Mouse (Mus musculus): ENCODE data around the gene Glrx5. TPM values are rescaled to one million over a fixed set of nuclear protein-coding genes. Genes with fewer than 3 reads are reported as not detected.

Gene Glrx5
- polyA plus RNA-seq, 1 experiment from 2014 or later = 215 TPM

GRCm38 (mm10) chr12:105009370-105010212, 22.9 kb upstream of the Glrx5 start, which contains the start of gene Syne3:
Syne3 (minus strand) TSS chr12:105009809.
- H3K4me3 ChIP-seq = peak within 1 kb of the TSS; percentile 80
- peaks cover 71% of the 10 kb centered on the region for H3K27me3 ChIP-seq (ENCODE audit: low read depth, poor library complexity, severe bottlenecking)
- DNase-seq (ENCODE audit: low spot score) = peak; percentile 68
- WGBS = under 1% methylated on average over 66 of the region's 66 CpGs
- no peaks in the 10 kb centered on the region for H3K36me3 ChIP-seq
- no peaks in the 10 kb centered on the region for H3K9me3 ChIP-seq (replicated peaks)
- peak within 1 kb of the TSS; percentile 56 for H3K27ac ChIP-seq
- peaks cover 33% of the 10 kb centered on the region for H3K4me1 ChIP-seq

DNA sequence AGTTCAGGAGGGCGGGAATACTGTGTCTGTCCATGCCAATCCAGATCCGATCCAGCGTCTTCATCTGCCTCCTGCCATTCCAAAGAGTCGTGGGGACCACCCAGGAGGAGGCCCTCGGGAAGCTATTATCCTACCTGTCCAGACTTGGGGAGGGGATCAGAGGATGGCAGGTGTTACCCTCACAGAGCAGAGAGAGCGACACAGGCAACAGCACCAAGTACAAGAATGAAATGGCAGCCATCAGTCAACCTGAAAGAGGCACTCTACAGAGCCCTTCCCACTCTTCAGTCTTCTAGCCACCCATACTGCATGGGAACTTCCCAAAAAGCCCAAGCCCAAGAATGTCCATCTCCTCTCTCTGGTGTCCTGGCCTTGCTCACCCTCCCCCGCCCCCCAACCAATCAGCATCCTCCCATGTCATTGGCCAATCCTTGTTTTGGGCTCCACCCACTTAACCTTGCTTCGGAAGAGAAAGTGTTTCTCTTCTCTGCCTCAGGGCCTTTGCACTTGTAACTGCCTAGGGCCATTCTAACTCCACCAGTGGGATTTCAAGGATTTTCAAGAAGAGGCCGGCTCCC, 22.2 kb upstream of the Glrx5 start:
- Histone ChIP-seq H3K9me3 (replicated peaks) (no peaks in the 10 kb centered on the region), H3K4me3 (peak overlapping the region; percentile 80), H3K4me1 (peaks cover 33% of the 10 kb centered on the region), H3K36me3 (no peaks in the 10 kb centered on the region), H3K27me3 (ENCODE audit: low read depth, poor library complexity, severe bottlenecking) (peaks cover 68% of the 10 kb centered on the region), H3K27ac (peak overlapping the region; percentile 56)
- no peak for DNase-seq (ENCODE audit: low spot score)
- WGBS = 13% methylated on average over 9 of the region's 9 CpGs

- 97% methylated on average over 1 of the region's 1 CpGs for WGBS
- Histone ChIP-seq H3K4me3 (no peak overlapping the region), H3K36me3 (no peaks in the 10 kb centered on the region), H3K27me3 (ENCODE audit: low read depth, poor library complexity, severe bottlenecking) (peaks cover 59% of the 10 kb centered on the region), H3K9me3 (replicated peaks) (no peaks in the 10 kb centered on the region), H3K4me1 (peaks cover 37% of the 10 kb centered on the region), H3K27ac (no peak overlapping the region)
- DNase-seq (ENCODE audit: low spot score) = no peak
These were observed 20.9 kb upstream of the Glrx5 start for GRCm38 (mm10) chr12:105011589-105011988.

- H3K27ac ChIP-seq = no peak overlapping the region
- peaks cover 52% of the 10 kb centered on the region for H3K27me3 ChIP-seq (ENCODE audit: low read depth, poor library complexity, severe bottlenecking)
- 94% methylated on average over 4 of the region's 4 CpGs for WGBS
- H3K4me1 ChIP-seq = peaks cover 43% of the 10 kb centered on the region
- H3K4me3 ChIP-seq = no peak overlapping the region
- no peaks in the 10 kb centered on the region for H3K9me3 ChIP-seq (replicated peaks)
- no peak for DNase-seq (ENCODE audit: low spot score)
- H3K36me3 ChIP-seq = no peaks in the 10 kb centered on the region
These were observed 20.2 kb upstream of the Glrx5 start for GRCm38 (mm10) chr12:105012314-105012713.

DNA sequence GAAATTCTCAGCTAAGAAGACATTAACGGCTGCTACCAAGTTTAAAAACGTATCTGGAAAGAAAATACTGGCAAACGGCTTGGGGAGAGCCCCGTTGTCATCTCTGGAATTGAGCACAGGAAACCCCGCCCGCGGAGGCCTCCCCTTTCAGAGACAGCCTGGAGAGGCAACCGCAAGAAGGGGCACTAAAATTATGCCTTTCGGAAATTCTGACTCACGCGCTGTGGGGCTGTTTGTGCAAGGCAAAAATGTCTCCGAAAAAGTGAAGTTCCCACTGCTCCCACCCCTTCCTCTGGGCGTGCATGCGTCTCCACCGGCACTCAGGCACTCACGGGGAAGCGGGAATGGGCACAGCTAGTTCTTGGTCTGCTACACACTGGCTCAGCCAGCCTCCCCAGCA, 19.4 kb upstream of the Glrx5 start:
- Histone ChIP-seq H3K36me3 (no peaks in the 10 kb centered on the region), H3K4me3 (peak overlapping the region; percentile 25), H3K4me1 (peaks cover 43% of the 10 kb centered on the region), H3K27me3 (ENCODE audit: low read depth, poor library complexity, severe bottlenecking) (peaks cover 45% of the 10 kb centered on the region), H3K9me3 (replicated peaks) (no peaks in the 10 kb centered on the region), H3K27ac (peak overlapping the region; percentile 46; the same call in 1 of the 2 replicates)
- WGBS = 34% methylated on average over 17 of the region's 17 CpGs
- DNase-seq (ENCODE audit: low spot score) = no peak

DNA sequence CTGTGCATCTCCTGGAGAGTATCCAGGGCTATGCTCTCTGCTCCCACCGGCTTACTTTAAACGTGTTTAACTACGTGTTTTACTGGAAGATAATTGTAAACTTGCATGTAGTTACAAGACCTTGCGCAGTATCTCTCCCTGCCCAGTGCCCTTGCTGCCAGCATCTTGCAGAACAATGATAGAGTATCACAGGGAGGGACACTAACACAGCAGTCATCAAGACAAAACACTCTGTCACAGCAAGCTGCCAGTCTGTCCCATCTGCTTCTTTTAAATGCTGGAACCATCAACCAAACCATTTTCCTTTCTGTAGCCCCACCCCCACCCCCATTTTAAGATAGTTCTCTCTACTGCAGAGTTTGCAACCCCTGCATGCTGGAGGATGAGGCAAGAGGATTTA, 16.3 kb upstream of the Glrx5 start:
- Histone ChIP-seq H3K9me3 (replicated peaks) (no peaks in the 10 kb centered on the region), H3K4me3 (no peak overlapping the region), H3K36me3 (no peaks in the 10 kb centered on the region), H3K27ac (no peak overlapping the region), H3K4me1 (peaks cover 20% of the 10 kb centered on the region), H3K27me3 (ENCODE audit: low read depth, poor library complexity, severe bottlenecking) (peaks cover 13% of the 10 kb centered on the region)
- WGBS = 70% methylated on average over 4 of the region's 4 CpGs
- DNase-seq (ENCODE audit: low spot score) = no peak

DNA sequence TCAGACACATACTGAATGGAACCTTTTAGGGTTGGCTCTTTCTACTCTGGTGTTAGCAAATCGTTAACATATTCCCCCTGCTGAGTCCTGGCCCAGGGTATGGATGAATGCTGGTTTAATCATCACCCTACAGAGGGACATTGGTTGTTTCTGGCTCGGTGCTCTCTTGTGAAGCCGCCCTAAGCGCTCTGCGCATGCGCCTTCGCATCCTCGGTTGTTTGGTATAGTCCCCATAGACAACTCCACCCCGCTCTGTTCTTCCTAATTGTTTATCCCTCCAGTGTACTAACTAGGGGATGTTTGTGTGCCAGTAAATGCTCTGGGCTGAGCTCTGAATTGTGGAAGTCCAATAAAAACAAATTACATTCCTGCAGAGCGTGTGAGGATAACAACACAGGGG, 15.8 kb upstream of the Glrx5 start:
- Histone ChIP-seq H3K9me3 (replicated peaks) (no peaks in the 10 kb centered on the region), H3K4me3 (no peak overlapping the region), H3K27me3 (ENCODE audit: low read depth, poor library complexity, severe bottlenecking) (peaks cover 9% of the 10 kb centered on the region), H3K27ac (no peak overlapping the region), H3K36me3 (no peaks in the 10 kb centered on the region), H3K4me1 (peaks cover 23% of the 10 kb centered on the region)
- no peak for DNase-seq (ENCODE audit: low spot score)
- WGBS = 70% methylated on average over 10 of the region's 10 CpGs

- Histone ChIP-seq H3K27me3 (ENCODE audit: low read depth, poor library complexity, severe bottlenecking) (no peaks in the 10 kb centered on the region), H3K4me3 (no peak overlapping the region), H3K4me1 (peaks cover 21% of the 10 kb centered on the region), H3K36me3 (peaks cover 11% of the 10 kb centered on the region), H3K9me3 (replicated peaks) (peaks cover 10% of the 10 kb centered on the region; the same call in 1 of the 2 replicates), H3K27ac (no peak overlapping the region)
- 65% methylated on average over 19 of the region's 19 CpGs for WGBS
- no peak for DNase-seq (ENCODE audit: low spot score)
These were observed 12.9 kb upstream of the Glrx5 start for GRCm38 (mm10) chr12:105019359-105020219.

- 72% methylated on average over 8 of the region's 8 CpGs for WGBS
- H3K27ac ChIP-seq = no peak overlapping the region
- peaks cover 11% of the 10 kb centered on the region for H3K36me3 ChIP-seq
- no peak for DNase-seq (ENCODE audit: low spot score)
- peaks cover 17% of the 10 kb centered on the region for H3K4me1 ChIP-seq
- peaks cover 10% of the 10 kb centered on the region; the same call in 1 of the 2 replicates for H3K9me3 ChIP-seq (replicated peaks)
- no peaks in the 10 kb centered on the region for H3K27me3 ChIP-seq (ENCODE audit: low read depth, poor library complexity, severe bottlenecking)
- H3K4me3 ChIP-seq = no peak overlapping the region
These were observed 10.9 kb upstream of the Glrx5 start for GRCm38 (mm10) chr12:105021441-105022069.

DNA sequence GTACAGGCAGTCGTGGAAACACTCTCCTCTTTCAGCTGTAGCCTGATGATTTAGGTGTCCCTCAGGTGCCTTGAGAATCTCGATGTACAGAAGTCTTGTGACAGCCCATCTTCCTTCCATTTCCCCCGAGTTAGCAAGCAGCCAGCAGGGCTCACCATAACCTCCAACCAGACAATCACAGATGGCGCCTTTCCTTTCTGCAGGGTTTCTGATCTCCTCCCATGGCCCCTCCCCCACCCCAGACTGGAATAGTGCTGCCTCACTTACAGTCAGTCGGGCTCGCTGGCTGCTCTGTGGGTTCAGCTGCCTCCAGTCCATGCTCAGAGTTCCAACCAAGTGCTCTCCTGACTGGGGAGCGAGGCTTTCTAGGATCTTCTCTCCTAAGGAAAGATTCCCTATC, 10.3 kb upstream of the Glrx5 start:
- Histone ChIP-seq H3K36me3 (peaks cover 11% of the 10 kb centered on the region), H3K27ac (no peak overlapping the region), H3K4me3 (no peak overlapping the region), H3K4me1 (peaks cover 11% of the 10 kb centered on the region; the same call in 1 of the 2 replicates), H3K9me3 (replicated peaks) (peaks cover 10% of the 10 kb centered on the region; the same call in 1 of the 2 replicates), H3K27me3 (ENCODE audit: low read depth, poor library complexity, severe bottlenecking) (no peaks in the 10 kb centered on the region)
- WGBS = 65% methylated on average over 7 of the region's 7 CpGs
- no peak for DNase-seq (ENCODE audit: low spot score)

DNA sequence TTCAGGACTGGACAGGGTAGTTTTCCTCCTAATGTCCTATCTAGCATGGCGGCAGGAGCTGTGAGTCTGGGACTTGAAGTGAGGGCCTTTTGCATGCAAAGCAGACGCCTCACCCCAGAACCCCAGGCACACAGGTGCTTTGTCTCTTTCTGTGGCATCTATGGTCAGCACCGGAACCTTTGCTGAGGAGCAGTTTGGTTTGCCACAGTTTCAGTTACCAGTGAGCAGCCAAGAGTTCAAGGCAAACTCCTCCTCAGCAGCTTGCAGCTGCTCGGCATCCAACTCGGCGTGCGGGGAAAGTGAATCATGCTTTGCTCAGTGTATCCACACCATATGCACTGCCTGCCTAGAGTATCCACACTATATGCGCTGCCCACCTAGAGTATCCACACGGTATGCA, 9.7 kb upstream of the Glrx5 start:
- H3K4me3 ChIP-seq = no peak overlapping the region
- H3K36me3 ChIP-seq = peaks cover 11% of the 10 kb centered on the region
- no peak for DNase-seq (ENCODE audit: low spot score)
- peaks cover 11% of the 10 kb centered on the region; the same call in 1 of the 2 replicates for H3K4me1 ChIP-seq
- 99% methylated on average over 9 of the region's 9 CpGs for WGBS
- no peak overlapping the region for H3K27ac ChIP-seq
- H3K27me3 ChIP-seq (ENCODE audit: low read depth, poor library complexity, severe bottlenecking) = no peaks in the 10 kb centered on the region
- peaks cover 10% of the 10 kb centered on the region; the same call in 1 of the 2 replicates for H3K9me3 ChIP-seq (replicated peaks)

- peaks cover 32% of the 10 kb centered on the region for H3K36me3 ChIP-seq
- H3K4me1 ChIP-seq = peaks cover 11% of the 10 kb centered on the region; the same call in 1 of the 2 replicates
- 56% methylated on average over 8 of the region's 8 CpGs for WGBS
These were observed 7.1 kb upstream of the Glrx5 start for GRCm38 (mm10) chr12:105025271-105025946.

More at GRCm38 (mm10) chr12:105025271-105025946, 7.1 kb upstream of the Glrx5 start:
- no peak overlapping the region for H3K4me3 ChIP-seq
- H3K27me3 ChIP-seq (ENCODE audit: low read depth, poor library complexity, severe bottlenecking) = no peaks in the 10 kb centered on the region
- peaks cover 10% of the 10 kb centered on the region; the same call in 1 of the 2 replicates for H3K9me3 ChIP-seq (replicated peaks)
- no peak overlapping the region for H3K27ac ChIP-seq
- DNase-seq (ENCODE audit: low spot score) = peak; percentile 74
